Mouse (Mus musculus) layer of hippocampus, adult 9-11 months (tissue): Measurements from ENCODE around the gene 4930402H24Rik.
A peak's percentile ranks its signal among the peaks of the same experiment; 100 is the strongest.

Source experiments
- DNase-seq: peaks from one replicate; pipeline ENCODE4 v3.0.0; 2022

4930402H24Rik gene

DNA sequence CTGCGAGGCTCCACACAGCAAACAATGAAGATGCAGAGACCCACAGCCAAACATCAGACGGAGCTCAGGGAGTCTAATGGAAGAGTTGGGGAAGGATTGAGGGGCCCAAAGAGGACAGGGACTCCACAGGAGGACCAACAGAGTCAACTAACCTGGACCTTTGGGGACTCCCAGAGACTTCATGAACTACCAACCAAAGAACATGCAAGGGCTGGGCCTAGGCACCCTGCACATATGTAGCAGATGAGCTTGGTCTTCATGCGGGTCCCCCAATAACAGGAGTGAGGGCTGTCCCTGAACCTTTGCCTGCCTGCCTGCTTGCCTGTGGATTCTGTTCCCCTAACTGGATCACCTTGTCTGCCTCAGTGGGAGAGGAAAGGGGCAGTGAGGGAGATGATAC is 101.1 kb downstream of the 4930402H24Rik start:
- DNase-seq, result no peak

DNA sequence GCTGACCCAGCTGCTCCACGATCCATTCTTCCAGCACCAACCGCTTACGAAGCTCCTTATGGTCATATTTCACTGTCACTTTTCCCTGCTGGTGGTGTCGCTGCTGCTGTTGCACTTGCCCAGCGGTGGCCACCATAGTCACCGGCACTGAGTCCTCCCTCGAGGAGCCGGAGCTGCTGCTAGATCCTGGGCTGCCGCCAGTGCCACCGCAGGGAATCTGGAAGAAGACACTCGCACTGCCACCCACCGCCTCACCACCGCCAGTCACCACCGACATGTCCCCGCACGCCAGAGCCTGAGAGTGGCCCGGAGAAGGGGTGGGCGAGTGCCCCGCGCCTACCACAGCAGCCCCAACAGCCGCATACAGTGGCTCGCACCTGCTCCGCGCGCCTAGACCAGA is 102.5 kb downstream of the 4930402H24Rik start:
- no peak for DNase-seq

DNA sequence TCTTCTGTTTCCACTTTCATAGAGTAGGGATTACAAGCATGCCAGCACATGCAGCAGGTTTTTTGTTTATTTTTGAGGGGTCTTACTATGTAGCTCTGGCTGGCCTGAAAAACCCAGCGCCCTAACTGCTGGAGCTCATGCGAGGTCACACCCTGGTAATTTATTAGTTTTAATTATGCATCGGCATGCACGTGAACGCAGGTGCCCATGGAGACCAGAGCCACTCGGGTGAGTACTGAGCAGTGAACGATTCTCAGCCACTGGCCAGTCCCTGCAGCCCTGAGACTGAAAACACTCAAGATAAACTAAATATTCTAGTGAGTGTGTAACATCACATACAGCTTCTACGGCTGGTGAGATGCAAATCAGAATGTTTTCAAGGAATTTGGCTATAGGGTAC is 110.5 kb downstream of the 4930402H24Rik start:
- DNase-seq, result no peak

DNA sequence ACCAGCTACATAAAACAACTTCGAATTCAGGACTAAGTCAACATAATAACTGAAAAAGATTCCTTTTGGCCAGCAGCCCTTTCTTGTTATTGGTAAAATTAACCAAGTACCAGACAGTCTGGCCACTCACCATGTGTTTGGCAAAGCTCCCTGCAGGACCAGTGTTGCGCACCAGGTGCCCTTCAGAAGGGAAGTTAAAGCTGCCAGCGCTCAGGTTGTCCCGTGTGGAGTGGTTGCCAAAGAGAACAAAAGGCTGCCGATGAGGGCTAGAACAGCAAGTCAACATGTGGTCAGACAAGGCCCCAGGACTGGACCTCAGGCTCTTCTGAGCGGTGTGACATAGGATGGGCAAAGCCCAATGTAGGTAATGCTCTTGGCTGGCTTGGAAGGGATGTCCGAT is 114.5 kb downstream of the 4930402H24Rik start:
- no peak for DNase-seq

DNA sequence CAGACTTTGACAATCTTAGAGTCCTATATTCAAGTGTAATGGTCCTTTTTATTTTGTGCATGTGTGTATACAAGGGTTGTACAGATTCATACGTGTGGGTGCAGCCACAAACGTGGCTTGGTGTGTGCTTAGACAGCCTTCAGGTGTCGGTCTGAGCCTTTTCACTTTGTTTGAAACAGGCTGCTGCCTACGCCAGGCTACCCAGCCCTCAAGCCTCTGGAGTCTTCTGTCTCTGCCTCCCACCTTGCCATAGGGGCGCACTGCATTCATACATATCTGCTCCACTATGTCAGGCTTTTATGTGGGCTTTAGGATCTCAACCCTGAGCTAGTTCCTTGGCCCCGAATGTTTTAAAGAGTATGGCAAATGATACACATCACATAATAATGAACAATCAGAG is 116.6 kb downstream of the 4930402H24Rik start:
- no peak for DNase-seq

DNA sequence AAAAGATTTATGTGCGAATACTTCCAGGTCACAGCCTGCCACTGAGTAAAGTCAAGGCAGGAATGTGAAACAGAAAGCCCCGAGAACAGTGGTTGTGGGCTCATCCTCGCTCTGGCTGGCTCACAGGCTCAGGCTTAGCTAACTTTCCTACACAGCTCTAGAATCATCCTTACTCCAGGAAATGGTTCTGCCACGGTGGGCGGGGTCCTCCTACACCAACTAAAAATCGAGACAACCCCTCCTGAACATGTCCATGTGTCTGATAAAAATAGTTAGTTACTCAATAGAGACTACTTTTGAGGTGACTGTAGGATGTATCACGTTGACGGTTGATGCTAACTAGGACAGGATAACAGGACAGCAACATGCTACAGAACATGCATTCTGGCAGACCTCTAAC is 117.2 kb downstream of the 4930402H24Rik start:
- peak; percentile 28 for DNase-seq

DNA sequence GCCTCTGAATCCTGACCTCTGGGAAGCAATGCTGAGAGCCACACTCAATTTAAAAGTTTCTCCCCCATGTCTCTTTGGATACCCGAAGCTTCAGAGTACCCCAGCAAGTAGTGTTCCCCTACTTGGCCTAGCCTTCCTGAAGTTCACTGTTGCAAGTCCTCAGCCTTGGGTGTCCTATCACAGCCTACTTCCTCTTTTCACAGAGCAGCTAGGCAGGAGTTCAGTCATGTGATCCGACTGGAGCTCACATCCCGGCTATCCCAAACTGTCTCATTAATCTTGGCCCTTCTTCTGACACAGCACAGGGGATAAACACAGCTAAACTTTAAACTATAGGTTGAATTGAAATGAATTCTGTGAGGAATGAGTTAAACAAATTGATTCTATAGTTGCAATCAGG is 121.3 kb downstream of the 4930402H24Rik start:
- DNase-seq, result no peak

DNA sequence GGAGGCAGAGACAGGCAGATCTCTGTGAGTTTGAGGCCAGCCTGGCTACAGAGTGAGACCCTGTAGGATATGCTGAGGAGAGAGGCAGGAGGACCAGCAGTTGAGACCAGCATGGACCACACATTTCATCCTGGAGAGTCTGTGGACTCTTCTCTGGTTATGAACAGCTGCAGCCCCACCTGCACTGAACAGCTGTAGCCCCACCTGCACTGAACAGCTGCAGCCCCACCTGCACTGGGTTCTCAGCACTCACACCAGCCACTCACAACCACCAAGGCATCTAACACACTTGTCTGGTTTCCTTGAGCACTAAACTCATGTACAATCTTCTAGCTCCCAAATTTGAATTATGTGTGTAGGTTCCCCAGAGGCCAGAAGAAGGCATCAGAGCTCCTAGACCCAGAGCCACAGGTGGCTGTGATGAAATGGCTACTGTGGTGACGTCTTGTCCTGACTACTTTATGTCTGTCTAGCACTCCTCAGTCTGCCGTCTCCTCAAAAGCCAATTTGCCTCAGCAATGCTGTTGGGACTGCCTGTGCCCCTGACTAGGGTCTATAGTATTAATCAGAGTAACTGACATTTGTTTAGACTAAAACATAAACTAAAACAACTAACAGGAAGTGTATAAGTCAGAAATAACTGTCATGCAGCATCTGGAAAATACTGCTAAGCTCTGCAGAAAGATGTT is 125.4 kb downstream of the 4930402H24Rik start:
- DNase-seq, result no peak

DNA sequence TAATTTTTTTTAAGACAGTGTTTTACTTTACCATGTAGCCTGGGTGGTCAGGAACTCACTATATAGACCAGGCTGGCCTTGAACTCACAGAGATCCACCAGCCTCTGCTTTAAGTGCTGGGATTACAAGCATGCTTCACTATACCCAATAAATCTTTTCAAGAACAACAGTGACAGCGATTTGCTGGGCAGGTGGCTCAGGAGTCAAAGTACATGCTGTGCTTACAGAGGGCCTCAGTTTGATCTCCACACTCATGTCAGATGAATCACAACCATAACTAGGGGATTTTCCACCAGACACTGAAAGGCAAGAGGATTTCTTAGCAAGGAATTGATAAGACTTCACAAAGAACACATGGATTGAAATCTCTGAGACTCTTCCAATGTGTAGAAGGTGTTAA is 126.3 kb downstream of the 4930402H24Rik start:
- DNase-seq, result no peak

DNA sequence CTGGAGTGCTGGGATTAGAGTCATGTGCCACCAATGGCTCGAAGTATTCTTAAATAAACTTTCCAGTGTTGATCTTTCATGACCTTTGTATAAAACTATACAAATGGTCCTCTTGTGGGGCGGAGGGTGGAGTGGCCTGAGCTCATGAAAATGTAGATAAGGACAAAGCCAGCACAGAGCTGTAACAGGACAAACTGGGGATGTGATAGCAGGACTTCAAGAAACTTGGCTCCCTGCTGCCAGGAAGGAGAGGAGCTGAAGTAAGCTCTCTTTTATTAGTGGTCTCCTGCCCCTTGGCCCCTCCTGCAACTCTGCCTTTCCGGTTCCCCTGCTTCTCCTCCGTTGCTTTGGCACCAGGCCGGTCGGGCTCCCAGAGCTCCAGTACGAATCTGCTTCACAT is 129.6 kb downstream of the 4930402H24Rik start:
- DNase-seq, result no peak

DNA sequence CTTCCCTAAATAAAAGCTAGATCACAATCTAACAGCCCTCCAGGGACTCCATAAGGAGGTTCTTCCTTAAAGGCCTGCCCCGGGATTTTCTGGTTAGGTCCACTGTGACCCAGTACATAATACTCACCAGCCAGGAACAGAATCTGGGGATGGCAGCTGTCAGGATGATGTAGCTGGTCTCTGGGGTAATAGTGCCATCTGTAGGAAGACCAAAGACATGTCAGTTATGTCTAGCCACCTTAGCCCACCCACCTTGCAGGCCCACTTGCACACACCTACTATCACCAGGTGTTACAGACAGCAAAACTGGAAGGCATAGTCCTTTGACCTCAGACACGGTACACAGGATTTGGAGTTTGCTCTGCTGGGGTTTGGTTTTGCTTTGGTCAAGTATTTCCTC is 138.7 kb downstream of the 4930402H24Rik start:
- DNase-seq, result no peak

DNA sequence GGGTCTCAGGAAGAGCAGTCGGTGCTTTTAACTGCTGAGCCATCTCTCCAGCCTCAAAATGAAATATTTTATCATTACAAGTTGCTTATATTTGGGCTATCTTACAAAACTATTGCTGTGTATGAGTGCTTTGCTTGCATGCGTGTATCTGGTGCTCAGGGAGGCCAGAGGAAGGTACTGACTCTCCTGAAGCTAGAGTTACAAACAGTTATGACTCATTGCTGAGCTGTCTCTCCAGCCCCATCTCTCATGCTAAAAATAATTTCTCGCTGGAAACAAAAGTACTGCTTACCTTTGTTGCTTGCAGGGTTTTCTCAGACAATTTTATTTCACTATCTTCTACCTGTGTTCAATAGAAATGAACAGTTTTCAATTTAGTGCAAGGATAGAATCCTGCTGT is 140.8 kb downstream of the 4930402H24Rik start:
- DNase-seq, result no peak

DNA sequence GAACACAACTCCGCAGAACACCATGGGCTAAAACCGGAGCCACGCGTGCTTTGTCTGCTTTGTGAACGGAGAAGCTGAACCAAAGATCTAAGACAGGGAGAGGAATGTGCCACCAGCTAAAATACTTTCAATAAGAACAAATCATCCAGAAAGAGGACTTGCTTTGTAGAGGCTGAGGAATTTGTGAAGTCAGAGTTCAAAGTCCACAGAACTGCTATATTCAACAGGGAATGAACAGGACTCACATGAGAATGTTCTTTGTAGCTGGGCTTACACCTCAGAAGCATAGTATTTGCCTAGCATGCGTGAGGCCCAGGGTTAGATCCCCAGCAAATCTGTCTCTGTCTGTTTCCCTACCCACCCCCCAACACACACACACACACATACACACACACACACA is 145.3 kb downstream of the 4930402H24Rik start:
- DNase-seq, result no peak

DNA sequence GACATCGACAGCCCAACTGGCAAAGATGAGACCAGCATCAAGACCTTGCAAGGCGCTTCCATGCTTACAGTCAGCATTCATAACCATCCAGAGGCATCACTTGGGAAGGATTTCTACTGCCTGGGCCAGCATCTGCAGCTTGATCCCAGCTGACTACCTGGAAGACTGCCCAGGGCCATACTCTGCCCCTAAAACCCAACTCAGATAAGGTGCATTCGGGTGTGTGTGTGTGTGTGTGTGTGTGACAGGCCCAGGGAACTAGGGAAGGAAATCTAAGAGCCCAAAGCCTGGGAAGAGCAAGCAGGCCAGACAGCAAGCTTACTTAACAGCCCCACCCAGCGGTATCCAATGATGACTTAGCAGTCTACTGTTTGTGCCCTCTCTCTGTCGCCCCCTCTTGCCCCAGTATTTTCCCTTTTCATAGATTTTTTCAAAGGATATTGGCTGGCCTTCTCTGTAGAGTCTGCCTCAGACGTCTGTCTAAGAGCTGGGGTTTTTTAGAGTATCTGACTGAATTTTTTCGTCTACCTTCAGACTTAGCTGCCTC is 151.1 kb downstream of the 4930402H24Rik start:
- no peak for DNase-seq

DNA sequence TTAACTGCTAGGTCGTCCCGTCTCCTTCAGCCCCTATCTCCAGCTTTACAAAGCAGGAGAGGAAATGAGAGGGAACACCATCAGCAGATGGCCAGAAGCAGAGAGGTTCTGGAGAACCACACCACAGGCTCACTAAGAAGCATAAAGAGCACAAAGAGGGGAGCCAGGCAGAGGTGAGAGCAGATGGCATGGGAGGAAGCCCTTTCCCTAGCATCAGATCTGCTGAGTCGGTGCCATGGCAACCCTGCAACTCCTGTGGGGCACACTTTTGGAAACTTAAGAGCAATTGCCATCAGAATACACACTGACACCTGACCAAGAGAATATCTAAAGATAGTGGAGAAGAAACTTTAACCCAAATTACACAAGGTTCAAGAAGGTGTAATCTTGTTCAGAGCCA is 151.6 kb downstream of the 4930402H24Rik start:
- no peak for DNase-seq

DNA sequence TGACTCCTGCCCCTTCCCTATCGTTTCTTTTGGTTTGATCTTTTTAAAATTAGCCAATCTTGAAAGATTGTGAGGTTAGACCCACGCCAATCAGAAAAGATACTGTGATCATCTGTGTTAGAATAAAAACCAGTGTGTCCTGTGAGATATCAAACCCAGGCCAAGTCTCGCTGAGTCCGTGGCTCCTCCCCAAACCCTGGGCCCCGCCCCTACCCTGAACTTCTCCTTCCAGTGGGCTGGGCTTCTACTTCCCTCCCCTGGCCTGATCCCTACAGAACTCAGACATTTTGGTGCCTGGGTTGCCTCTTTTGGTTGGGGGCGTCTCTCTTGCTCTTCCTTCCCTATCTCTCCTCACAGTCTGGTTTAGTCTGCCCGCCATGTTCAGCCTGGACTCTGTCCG is 155.8 kb downstream of the 4930402H24Rik start:
- no peak for DNase-seq

DNA sequence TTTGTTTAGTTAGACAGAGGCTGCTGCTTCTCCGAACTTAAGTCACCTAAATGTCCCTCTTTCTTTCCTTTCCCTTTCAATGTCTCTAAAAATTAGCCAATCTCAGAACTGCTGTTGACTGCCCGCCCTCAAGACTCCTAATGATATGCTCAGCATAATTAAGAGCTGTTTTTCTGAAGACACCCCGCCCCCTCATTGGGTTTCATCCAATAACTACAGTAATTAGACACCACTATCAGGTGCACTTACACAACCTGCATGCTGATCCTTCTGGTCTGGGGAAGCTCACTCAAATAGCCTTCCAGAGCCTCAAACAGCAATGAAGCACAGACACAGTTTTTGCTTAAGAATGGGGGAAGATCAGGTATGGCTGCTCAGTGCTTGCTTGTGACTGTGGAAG is 156.5 kb downstream of the 4930402H24Rik start:
- DNase-seq, result no peak

DNA sequence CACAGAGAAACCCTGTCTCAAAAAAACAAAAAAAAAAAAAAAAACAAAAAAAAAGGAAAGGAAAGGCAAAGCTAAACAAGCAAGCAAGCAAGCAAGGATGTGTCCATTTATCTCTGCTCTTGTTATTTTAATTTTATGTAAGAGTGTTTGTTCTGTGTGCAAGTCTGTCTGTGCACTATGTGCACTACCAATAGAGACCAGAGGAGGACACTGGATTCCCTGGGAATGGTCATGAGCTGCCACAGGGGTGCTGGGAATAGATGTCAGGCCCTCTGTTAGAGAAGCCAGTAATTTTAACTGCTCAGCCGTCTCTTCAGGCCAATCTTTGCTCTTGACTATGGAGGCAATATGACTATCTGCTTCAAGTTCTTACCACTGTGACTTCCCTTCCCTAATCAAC is 162.6 kb downstream of the 4930402H24Rik start:
- no peak for DNase-seq

DNA sequence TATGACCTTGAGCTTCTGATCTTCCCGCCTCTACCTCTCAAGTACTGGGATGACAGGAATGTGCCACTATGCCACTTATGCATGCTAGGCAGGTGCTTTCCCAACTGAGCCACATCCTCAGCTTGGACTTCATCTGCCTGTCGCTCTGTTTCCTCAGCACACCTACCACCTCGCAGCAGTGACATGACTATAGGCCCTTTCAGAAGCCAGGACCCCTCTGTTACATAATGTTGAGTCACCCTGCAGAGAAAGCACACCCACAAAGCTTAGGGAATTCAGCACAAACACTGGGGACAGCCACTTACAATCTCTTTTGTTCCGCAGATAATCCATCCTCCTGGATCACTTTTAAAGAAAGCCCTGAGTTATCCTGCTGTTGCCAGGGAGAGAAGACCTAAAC is 166.1 kb downstream of the 4930402H24Rik start:
- DNase-seq, result no peak

DNA sequence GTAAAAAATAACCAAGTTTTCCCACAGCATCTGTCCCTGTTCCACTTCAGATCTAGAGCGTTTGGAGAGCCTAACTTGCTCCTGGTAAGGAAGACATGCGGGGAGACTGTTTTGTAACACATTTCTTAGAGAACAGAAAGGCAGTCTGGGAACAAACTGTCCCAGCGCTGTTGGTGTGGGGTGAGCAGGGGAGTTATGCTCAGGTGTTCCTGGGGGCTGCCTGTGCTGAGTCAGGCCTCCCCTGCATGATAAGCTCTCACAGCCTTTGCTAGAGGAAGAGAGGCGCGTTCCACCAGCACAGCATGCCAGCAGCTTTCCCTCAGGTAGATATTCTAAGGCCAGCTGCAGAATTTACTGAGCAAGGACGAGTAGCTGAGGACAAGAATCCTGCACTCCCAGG is 168.2 kb downstream of the 4930402H24Rik start:
- DNase-seq, result peak; percentile 31

DNA sequence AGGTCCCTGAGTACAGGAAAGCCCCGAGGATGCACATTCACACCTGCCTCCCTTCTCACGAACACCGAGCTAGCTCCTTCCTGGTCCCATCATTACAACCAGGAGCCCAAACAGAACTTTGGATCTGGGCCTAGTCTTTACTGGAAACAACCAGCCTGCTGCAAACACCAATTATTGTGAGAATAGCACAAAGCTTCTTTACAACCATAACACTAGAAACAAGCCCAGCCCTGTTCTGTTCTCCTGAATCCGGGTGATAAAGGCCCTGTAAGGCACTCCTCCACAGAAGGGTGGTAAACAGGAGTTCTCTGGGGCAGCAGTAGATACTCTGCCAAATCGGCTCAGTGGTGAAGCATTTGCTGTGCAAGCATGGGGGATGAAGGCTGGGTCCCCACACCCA is 170.9 kb downstream of the 4930402H24Rik start:
- peak; percentile 75 for DNase-seq

DNA sequence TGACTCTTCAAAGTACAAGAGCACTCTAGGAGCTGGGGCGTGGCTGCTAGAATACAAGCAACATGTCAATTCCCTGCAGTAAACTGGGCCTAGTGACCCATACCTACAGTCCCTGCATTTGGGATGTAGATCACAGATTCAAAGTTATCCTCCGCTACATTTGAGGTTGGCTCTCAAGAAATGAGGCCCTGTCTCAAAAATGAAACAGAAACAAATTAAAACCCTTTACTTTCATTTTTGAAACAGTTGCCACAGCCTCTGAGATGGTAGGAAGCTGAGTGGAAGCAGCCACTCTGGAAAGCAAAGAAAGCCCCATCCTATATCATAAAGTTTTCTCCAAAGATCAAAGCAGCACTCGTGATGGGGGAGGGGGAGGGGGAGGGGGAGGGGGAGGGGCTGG is 172.8 kb downstream of the 4930402H24Rik start:
- DNase-seq, result no peak

DNA sequence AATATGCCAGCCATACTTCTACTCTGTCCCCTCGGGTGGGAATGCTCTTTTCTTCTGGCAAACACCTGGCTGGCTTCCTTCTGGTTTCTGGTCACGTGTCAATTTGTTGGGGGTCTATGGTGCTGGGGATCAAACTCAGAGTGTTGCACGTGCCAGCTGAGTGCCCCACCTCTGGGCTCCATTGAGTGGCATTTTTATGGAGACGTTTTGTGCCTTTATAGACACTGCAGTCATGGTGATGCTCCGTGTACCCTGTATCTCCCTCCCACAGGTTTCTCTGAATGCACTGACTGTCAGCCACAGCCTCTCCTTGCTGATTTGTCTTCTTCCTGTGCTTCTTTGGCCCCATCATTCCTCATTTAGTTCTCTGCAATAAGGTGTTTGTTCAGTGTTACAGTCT is 174.4 kb downstream of the 4930402H24Rik start:
- DNase-seq, result no peak

DNA sequence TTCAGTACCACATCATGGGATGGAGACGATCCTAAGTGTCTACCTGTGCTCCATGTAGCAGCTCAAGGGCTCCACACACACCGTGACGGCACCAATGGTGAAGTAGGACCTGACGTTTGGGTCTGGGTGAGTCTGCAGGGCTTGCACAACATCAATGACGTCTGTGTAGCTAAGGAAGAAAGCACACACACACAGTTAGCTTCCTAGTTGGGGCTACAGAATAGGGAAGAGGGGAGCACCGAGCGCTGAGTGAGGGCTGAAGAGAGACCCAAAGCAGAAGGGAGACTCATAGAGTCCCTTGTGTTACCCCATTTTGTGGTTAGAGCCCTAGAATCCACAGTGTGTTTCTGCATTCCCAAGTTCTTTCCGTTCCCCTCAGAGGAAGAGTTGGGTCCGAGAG is 175.5 kb downstream of the 4930402H24Rik start:
- DNase-seq, result peak; percentile 49

DNA sequence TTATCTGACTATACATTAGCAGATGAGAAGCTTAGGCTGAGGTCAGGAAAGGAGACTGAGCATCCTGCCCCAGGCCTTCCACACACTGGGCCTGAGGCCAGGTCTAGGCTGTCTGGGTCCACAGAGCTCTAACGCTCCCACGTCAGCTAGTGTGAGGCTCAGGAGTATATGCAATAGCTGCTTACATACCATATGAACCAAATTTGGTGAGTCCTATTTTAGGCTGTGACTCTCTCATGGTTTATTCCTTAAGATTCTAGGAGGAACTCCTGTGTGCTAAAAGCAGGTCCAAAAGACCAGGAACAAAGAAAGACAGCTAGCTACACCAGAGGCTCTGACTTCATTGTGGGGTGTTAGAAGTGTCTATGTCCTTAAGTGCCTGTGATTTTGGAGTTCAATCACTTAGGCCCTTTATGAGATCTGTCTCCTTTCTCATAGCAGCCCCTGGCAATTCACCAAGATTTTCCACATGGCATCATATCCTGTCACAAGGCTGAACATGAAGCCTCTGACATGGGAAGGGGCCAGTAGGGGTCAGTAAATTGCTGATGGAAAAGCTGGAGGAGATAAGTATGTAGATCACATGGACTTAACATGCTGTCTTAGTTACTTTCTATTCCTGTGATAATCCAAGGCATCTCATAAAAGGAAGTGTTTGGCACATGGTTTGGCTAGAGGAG is 177.2 kb downstream of the 4930402H24Rik start:
- DNase-seq, result no peak
